Mouse (Mus musculus) brain, embryonic 14.5 days (tissue): Measurements from ENCODE around the gene H1f0. TPM values are rescaled to one million over a fixed set of nuclear protein-coding genes. Genes with fewer than 3 reads are reported as not detected.
A peak's percentile ranks its signal among the peaks of the same experiment; 100 is the strongest.

ENCODE experiments used
- DNase-seq: peaks from one replicate; pipeline ENCODE4 v3.0.0-alpha.2; 2011; ENCODE audit warnings: low read depth
- CTCF ChIP-seq: fragments of 200-500 bp; IDR thresholded peaks from 2 replicates; pipeline ENCODE4 v1.5.1; 2012; ENCODE audit warnings: inconsistent platforms, mild to moderate bottlenecking, moderate library complexity, borderline replicate concordance; ENCODE audit not compliant: insufficient read depth, insufficient read length; ENCODE audit errors: extremely low read depth
- POLR2A ChIP-seq: fragments of 200-500 bp; IDR thresholded peaks from 2 replicates; pipeline ENCODE4 v1.6.1; 2012; ENCODE audit warnings: mild to moderate bottlenecking, inconsistent platforms, borderline replicate concordance; ENCODE audit not compliant: poor library complexity, insufficient read depth, insufficient read length, severe bottlenecking; ENCODE audit errors: extremely low read depth
- polyA plus RNA-seq: library from polyadenylated mRNA; depleted of rRNA; stranded (reverse); fragments of >200 nt; gene quantifications from 2 replicates; pipeline ENCODE4 v1.2.3, GENCODE M21; 2012; rRNA removed

H1f0 gene
- polyA plus RNA-seq, 1 experiment, result 198 TPM

DNA sequence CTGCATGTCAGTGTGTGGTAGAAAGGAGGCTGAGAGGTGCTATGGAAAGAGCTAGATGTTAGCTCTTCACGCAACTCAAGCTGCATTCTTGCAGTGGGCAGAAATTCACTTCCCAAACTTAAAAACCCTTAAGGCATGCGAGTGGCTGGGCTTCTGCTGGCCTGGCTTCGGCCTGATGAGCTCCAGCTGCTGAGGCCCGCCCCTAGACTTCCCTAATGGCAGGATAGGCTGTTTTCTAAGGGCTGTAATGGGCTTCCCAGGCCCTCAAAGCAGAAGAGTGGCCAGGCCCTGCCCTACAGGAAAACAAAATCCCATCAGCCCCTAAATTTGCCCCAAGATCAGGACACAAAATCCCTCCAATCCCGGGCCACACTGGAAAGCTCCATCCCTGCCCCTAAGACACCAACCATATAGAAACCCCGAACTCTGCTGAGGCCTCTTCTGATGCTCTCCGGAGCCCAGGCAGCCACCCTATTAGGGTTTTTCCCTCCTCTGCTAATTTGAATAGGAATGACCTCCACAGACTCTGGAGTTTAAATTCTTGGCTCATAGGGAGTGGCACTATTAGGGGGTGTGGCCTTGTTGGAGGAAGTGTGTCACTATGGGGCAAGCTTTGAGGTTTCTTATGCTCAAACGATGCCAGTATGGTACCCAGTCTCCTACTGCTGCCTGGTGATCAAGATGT lies 37.0 kb downstream of the H1f0 start:
- TF ChIP-seq POLR2A, result no peak
- no peak for TF ChIP-seq CTCF
- no peak for DNase-seq

DNA sequence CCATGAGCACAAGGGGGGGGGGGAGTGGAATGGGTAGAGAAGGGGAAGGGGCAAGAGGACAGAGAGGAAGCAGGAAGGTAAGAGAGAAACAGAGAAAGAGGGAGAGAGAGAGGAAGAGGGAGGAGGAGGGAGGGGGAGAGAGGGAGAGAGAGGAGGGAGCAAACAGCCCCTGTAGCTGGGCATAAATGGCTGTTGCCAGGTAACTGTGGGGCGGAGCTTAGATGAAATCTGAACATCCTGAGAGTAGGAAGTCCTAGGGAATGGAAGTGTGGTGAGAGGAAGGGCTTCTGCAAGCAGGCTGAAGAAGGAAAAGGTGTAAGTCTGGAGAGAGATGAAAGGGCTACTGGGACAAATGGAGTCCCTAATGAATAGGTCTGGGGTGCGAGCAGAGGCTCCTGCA lies 38.0 kb downstream of the H1f0 start:
- no peak for TF ChIP-seq CTCF
- TF ChIP-seq POLR2A, result no peak
- peak; percentile 35 for DNase-seq

DNA sequence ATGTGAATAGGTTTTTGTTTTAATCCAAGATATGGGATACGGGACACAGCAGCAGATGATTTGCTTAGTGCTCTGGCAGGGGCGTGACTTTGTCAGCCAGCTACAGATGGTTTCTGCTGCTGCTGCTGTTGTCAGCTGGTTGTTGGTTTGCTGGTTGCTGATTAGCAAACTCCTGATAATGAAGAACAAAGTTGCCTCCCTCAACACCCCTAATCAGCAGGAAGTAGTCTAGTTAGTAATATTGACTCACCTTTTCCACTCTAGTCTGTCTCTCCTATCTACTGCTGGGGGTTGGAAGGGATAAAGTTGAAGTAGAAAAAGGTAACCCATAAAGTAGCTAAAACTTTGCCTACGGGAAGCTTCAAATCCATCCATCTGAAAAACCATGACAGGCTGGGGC lies 39.4 kb downstream of the H1f0 start:
- TF ChIP-seq CTCF (no peak), POLR2A (no peak)
- no peak for DNase-seq

DNA sequence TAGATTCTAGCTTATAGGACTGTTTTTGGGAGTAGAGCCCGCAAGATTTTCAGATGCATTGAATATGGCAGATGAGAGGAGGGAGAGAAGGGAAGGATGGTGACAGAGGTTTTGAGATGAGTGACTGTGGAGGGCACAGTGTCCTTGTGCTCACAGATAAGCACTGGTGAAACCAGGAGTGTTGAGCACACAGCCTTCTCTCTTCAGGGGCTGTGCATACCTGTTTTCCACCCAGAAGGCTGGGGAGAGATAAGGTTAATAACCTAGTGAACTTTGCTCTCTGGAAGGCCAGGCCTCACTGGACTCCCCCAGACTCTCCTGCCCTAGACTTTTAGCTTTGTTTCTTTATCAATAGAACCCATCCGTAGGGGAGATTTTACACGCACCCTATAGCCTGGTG lies 40.2 kb downstream of the H1f0 start:
- DNase-seq, result no peak
- TF ChIP-seq POLR2A, result no peak
- TF ChIP-seq CTCF, result no peak

DNA sequence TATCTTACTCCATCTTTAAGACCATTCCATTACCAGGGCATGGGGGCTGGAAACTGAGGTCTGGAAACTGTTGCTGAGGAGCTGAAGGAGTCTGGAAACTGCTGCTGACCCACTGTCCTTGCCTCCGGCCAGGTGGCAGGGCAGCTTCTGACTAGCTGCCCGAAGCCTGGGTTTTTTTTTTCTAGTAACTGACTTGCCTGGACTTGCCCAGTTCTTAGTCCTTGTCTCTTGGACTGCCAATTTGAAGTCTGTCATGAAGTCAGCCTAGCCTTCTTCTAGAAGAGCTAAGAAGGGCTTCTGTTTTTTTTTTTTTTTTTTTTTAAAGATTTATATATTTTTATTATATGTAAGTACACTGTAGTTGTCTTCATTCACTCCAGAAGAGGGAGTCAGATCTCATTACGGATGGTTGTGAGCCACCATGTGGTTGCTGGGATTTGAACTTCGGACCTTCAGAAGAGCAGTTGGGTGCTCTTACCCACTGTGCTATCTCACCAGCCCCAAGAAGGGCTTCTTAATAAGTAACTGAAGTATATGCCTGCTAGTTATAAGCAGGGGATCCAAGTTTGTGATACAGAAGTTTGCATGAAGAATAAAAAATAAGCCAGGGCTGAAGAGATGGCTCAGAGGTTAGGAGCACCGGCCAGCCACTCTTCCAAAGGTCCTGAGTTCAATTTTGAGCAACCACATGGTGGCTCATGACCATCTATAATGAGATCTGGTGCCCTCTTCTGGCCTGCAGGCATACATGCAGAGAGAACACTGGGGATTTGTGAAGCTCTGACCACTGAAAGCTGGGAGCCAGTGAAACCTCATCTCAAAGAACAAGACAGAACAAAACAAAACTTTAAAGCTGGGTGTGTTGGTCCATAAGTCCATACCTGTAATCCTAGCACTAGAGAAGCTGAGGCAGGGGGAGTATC lies 43.1 kb downstream of the H1f0 start:
- DNase-seq, result peak; percentile 27
- TF ChIP-seq POLR2A (no peak), CTCF (peak; percentile 62; the same call in 1 of the 2 replicates)

DNA sequence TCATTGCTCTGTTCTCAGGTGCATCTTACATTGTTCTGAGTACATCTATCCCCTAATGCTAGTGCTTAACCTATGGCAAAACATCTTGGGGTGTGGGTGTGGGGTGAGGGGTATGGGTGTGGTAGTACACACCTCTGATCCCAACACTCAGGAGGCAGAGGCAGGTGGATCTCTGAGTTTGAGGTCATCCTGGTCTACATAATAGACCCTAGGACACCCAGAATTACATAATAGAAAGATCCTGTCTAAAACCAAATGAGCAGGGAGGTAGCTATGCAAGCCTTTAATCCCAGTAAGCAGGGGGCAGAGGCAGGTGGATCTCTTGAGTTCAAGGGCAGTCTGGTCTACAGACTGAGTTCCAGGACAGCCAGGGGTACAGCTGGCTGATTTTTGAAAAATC lies 45.5 kb downstream of the H1f0 start:
- TF ChIP-seq POLR2A, result no peak

DNA sequence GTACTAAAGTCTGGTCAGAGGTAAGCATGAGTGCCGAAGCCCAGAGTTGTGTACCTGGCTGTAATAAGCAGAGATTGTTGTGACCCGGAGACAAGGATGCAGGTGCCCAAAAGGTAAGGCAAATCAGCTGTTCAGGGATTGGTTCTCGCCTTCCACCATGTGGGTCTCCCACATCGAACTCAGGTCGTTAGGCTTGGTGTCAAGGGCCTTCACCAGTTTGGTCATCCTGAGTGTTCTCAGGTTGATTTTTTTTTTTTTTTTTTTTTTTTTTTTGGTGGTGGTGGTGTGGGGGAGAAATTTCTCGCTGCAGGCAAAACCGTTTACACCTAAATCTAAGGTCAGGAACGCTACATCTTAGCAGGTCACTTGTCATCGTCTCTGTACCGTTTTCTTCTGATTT lies 46.2 kb downstream of the H1f0 start:
- TF ChIP-seq POLR2A, result no peak
- TF ChIP-seq CTCF, result no peak
- DNase-seq, result no peak

More for the DNA sequence above, 45.5 kb downstream of the H1f0 start:
- no peak for DNase-seq

DNA sequence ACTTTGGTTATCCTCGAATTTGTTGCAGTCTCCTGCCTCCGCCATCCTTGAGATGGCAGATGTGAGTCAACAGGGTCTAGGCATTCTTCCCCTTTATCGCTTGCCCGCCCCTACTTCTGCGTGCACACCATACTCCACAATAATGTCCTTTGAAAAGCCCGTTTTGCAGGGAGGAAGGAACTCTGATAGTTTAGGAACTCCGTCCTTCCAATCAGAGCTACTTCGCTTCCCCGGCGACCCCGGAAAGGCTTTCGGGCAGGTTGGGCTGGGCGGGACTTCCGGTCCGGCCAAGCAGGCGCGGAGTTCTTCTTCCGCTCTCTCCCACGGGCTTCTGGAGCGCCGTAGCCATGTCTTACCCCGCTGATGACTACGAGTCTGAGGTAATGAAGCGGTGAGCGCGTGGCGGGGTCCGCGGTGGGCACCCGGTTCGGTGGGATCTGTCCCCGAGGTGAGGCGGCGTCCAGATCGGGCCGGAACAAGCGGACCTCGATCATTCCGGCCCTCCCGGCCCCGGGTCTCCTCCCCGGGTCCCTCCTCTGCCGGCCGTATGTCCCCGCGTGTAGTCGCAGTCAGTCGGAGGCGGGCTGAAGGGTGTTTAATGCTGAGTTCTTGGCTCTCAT lies 46.8 kb downstream of the H1f0 start, which contains the start of gene Eif3l:
Gene Eif3l (plus strand): TSS at position 267 of the 620 bp plus-strand sequence.
- DNase-seq, result peak; percentile 97
- no peak for TF ChIP-seq POLR2A

DNA sequence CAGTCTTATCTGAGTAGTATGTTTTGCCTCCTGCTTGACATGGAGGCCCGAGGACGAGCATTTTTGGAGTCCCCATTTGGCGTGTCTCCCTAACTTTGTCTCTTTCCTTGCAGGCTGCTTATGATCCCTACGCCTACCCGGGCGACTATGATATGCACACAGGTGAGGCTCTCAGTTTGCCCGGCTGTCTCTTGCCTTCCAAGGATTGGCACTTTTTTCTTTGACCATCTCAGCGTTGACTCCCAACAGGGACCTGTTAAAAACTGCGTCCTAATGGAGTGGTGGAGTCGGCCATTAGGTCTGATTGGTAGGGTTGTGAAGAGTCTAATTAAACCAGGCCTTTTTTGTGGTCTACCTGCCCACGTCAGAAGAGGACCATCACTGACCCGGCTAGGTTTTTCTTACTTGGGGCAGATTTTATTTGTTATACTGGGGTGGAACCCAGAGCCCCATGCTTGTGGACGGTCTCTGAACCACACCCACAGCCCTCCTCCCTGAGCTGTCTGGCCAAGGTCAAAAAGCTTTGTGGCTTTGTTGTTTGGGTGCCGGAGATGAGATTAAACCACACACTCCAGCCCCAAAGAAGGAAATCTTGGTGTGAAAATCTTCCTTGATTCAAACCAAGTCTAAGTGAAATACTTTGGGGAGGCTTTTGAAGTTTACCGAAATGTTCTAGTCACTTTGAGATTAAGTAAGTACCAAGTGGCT lies 47.6 kb downstream of the H1f0 start:
- TF ChIP-seq CTCF, result no peak
- no peak for TF ChIP-seq POLR2A
- no peak for DNase-seq

DNA sequence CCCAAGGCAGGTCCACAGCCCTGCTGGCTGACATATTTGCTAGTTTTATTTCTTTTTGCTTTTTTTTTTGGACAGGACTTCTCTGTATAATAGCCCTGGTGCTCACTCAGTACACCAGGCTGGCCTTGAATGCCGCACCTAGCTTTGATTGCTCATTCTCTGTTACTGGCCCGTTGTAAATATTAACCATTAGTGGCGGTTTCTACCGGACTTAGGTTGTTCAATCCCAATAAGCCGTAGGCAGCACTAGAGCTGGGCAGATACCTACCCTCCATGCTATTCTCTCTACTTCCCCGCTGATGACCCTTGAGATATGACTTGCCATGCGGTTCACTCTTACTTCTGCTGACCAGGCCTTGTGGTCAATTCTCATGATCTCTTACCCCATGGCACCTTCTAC lies 51.3 kb downstream of the H1f0 start:
- TF ChIP-seq POLR2A, result no peak
- TF ChIP-seq CTCF, result no peak
- DNase-seq, result no peak

Other genes with a start within 250 kb of the H1f0 start
- 5.1 and 5.5 TPM in 2 replicates for gene Card10, start 225.4 kb upstream of the H1f0 start, polyA plus RNA-seq
- gene Cdc42ep1, start 185.8 kb upstream of the H1f0 start, polyA plus RNA-seq, result 9.3 and 13.5 TPM in 2 replicates
- gene Lgals2, start 172.9 kb upstream of the H1f0 start, polyA plus RNA-seq, result 0.16 and 0.19 TPM in 2 replicates
- 76.1 and 79.1 TPM in 2 replicates for gene Gga1, start 151.3 kb upstream of the H1f0 start, polyA plus RNA-seq
- not detected in 2 replicates for gene Gm49510, start 128.8 kb upstream of the H1f0 start, polyA plus RNA-seq
- gene Sh3bp1, start 128.7 kb upstream of the H1f0 start, polyA plus RNA-seq, result 13.6 and 14.3 TPM in 2 replicates
- gene Pdxp, start 114.5 kb upstream of the H1f0 start, polyA plus RNA-seq, result 124 and 153 TPM in 2 replicates
- 168 and 194 TPM in 2 replicates for gene Lgals1, start 101.7 kb upstream of the H1f0 start, polyA plus RNA-seq
- gene Nol12, start 93.5 kb upstream of the H1f0 start, polyA plus RNA-seq, result 45.7 and 50.1 TPM in 2 replicates
- gene Triobp, start 80.7 kb upstream of the H1f0 start, polyA plus RNA-seq, result 51.2 and 74.5 TPM in 2 replicates
- 0.13 and 0.19 TPM in 2 replicates for gene Galr3, start 13.4 kb downstream of the H1f0 start, polyA plus RNA-seq
- 60.9 and 85.5 TPM in 2 replicates for gene Ankrd54, start 34.4 kb downstream of the H1f0 start, polyA plus RNA-seq
- 180 and 189 TPM in 2 replicates for gene Eif3l, start 46.7 kb downstream of the H1f0 start, polyA plus RNA-seq
- 22.8 and 35.7 TPM in 2 replicates for gene Micall1, start 80.4 kb downstream of the H1f0 start, polyA plus RNA-seq
- gene Polr2f, start 112.6 kb downstream of the H1f0 start, polyA plus RNA-seq, result 143 and 166 TPM in 2 replicates
- gene 1700088E04Rik, start 112.8 kb downstream of the H1f0 start, polyA plus RNA-seq, result 14.4 and 15.9 TPM in 2 replicates
- 5.6 and 11.3 TPM in 2 replicates for gene Sox10, start 136.8 kb downstream of the H1f0 start, polyA plus RNA-seq
- 102 and 109 TPM in 2 replicates for gene Pick1, start 200.7 kb downstream of the H1f0 start, polyA plus RNA-seq
- 1.9 and 2.5 TPM in 2 replicates for gene Gm49486, start 200.9 kb downstream of the H1f0 start, polyA plus RNA-seq
- 0.37 and 0.50 TPM in 2 replicates for gene Slc16a8, start 226.3 kb downstream of the H1f0 start, polyA plus RNA-seq